Mouse (Mus musculus) MEL (cell line): ENCODE results near the gene Mrm2. TPM values are rescaled to one million over a fixed set of nuclear protein-coding genes. Genes with fewer than 3 reads are reported as not detected.

ENCODE experiments used
- DNase-seq: peaks from one replicate; pipeline ENCODE4 v3.0.0; 2011; ENCODE audit warnings: low read depth, low spot score
- H3K27ac ChIP-seq: 2 replicates; pipeline ENCODE4 v1.5.1; 2012; ENCODE audit warnings: low read depth, mild to moderate bottlenecking, control low read depth, low read length, moderate library complexity; ENCODE audit not compliant: control insufficient read depth
- H3K27me3 ChIP-seq, 2 experiments: fragments of 150-350 bp in 1 of 2; sonication (generic) in 1 of 2; 2 replicates each; pipeline ENCODE4 v1.6.1; 2012; ENCODE audit warnings: low read length in 2 of 2, mild to moderate bottlenecking in 2 of 2, improper control_type of control experiment in 1 of 2, moderate library complexity in 1 of 2; ENCODE audit not compliant: insufficient read depth in 2 of 2, control insufficient read depth in 1 of 2
- H3K36me3 ChIP-seq, 2 experiments: 2 replicates each; pipeline ENCODE4 v1.6.1; 2012 to 2014; ENCODE audit warnings: low read length in 2 of 2, improper control_type of control experiment in 1 of 2, inconsistent platforms in 1 of 2, mild to moderate bottlenecking in 1 of 2; ENCODE audit not compliant: insufficient read depth in 2 of 2, control insufficient read depth in 1 of 2
- H3K4me1 ChIP-seq, 2 experiments: fragments of 150-350 bp in 1 of 2; sonication (generic) in 1 of 2; 2 replicates each; pipeline ENCODE4 v1.6.1; 2012; ENCODE audit warnings: low read length in 2 of 2, improper control_type of control experiment in 1 of 2, mild to moderate bottlenecking in 1 of 2; ENCODE audit not compliant: insufficient read depth in 2 of 2, control insufficient read depth in 1 of 2
- H3K4me3 ChIP-seq, 2 experiments: fragments of 150-350 bp in 1 of 2; sonication (generic) in 1 of 2; 2 replicates each; pipeline ENCODE4 v1.5.1; 2012; ENCODE audit warnings: low read depth in 2 of 2, low read length in 2 of 2, mild to moderate bottlenecking in 2 of 2, moderate library complexity in 2 of 2, control low read depth in 1 of 2, improper control_type of control experiment in 1 of 2; ENCODE audit not compliant: control insufficient read depth in 1 of 2, insufficient read depth in 1 of 2
- H3K79me2 ChIP-seq: 2 replicates; pipeline ENCODE4 v1.6.1; 2012; ENCODE audit warnings: mild to moderate bottlenecking, low read length, moderate library complexity; ENCODE audit not compliant: control insufficient read depth, poor library complexity, insufficient read depth
- H3K9ac ChIP-seq: 2 replicates; pipeline ENCODE4 v1.6.1; 2012; ENCODE audit warnings: low read depth, mild to moderate bottlenecking, control low read depth, low read length, moderate library complexity; ENCODE audit not compliant: control insufficient read depth, poor library complexity, severe bottlenecking
- H3K9me3 ChIP-seq: fragments of 150-350 bp; sonication (generic); replicated peaks from 2 replicates; pipeline ENCODE4 v1.6.1; 2012; ENCODE audit warnings: mild to moderate bottlenecking, low read length, improper control_type of control experiment, moderate library complexity; ENCODE audit not compliant: insufficient read depth
- CHD1 ChIP-seq: IDR thresholded peaks from 2 replicates; pipeline ENCODE4 v1.6.1; 2012; ENCODE audit warnings: low read depth, mild to moderate bottlenecking, inconsistent platforms, low read length, improper control_type of control experiment
- CHD2 ChIP-seq: IDR thresholded peaks from 2 replicates; pipeline ENCODE4 v1.6.1; 2011; ENCODE audit warnings: low read length, improper control_type of control experiment
- CTCF ChIP-seq, 3 experiments: IDR thresholded peaks in 2 of 3; conservative IDR thresholded peaks in 1 of 3; 2 replicates each; pipeline ENCODE4 v1.5.1; 2011 to 2012; ENCODE audit warnings: low read length in 3 of 3, low read depth in 2 of 3, mild to moderate bottlenecking in 2 of 3, improper control_type of control experiment in 1 of 3, inconsistent platforms in 1 of 3, mixed read lengths in 1 of 3, moderate library complexity in 1 of 3; ENCODE audit not compliant: control insufficient read depth in 1 of 3, insufficient read depth in 1 of 3, poor library complexity in 1 of 3, severe bottlenecking in 1 of 3
- JUND ChIP-seq: IDR thresholded peaks from 2 replicates; pipeline ENCODE4 v1.6.1; 2011; ENCODE audit warnings: low read depth, mild to moderate bottlenecking, improper control_type of control experiment, low read length
- KAT2A ChIP-seq: conservative IDR thresholded peaks from 2 replicates; pipeline ENCODE4 v1.6.1; 2012; ENCODE audit warnings: low read depth, low read length, improper control_type of control experiment, inconsistent platforms
- MAFK ChIP-seq: IDR thresholded peaks from 2 replicates; pipeline ENCODE4 v1.6.1; 2011; ENCODE audit warnings: low read depth, mild to moderate bottlenecking, low read length, improper control_type of control experiment, borderline replicate concordance
- MYC ChIP-seq: IDR thresholded peaks from 2 replicates; pipeline ENCODE4 v1.6.1; 2011; ENCODE audit warnings: low read depth, mild to moderate bottlenecking, low read length, improper control_type of control experiment, moderate library complexity
- NELFE ChIP-seq: IDR thresholded peaks from 2 replicates; pipeline ENCODE4 v1.6.1; 2011; ENCODE audit warnings: low read depth, low read length, improper control_type of control experiment
- NRF1 ChIP-seq: IDR thresholded peaks from 2 replicates; pipeline ENCODE4 v1.6.1; 2014; ENCODE audit warnings: low read depth, mild to moderate bottlenecking, inconsistent platforms, low read length, improper control_type of control experiment, moderate library complexity; ENCODE audit not compliant: poor library complexity, insufficient read depth, severe bottlenecking
- POLR2AphosphoS2 ChIP-seq: IDR thresholded peaks from 2 replicates; pipeline ENCODE4 v1.6.1; 2011; ENCODE audit warnings: low read length, improper control_type of control experiment
- RCOR1 ChIP-seq: IDR thresholded peaks from 2 replicates; pipeline ENCODE4 v1.6.1; 2012; ENCODE audit warnings: low read depth, mild to moderate bottlenecking, inconsistent platforms, low read length, improper control_type of control experiment
- SMC3 ChIP-seq: IDR thresholded peaks from 2 replicates; pipeline ENCODE4 v1.6.1; 2011; ENCODE audit warnings: low read depth, low read length, improper control_type of control experiment
- TAL1 ChIP-seq: IDR thresholded peaks from 2 replicates; pipeline ENCODE4 v1.6.1; 2012; ENCODE audit warnings: mild to moderate bottlenecking, inconsistent platforms, low read length, moderate library complexity, mixed read lengths
- UBTF ChIP-seq: IDR thresholded peaks from 2 replicates; pipeline ENCODE4 v1.6.1; 2012; ENCODE audit warnings: low read depth, mild to moderate bottlenecking, inconsistent platforms, low read length, improper control_type of control experiment, moderate library complexity, borderline replicate concordance; ENCODE audit not compliant: insufficient read depth
- USF1 ChIP-seq: IDR thresholded peaks from 2 replicates; pipeline ENCODE4 v1.6.1; 2014; ENCODE audit warnings: low read depth, mild to moderate bottlenecking, inconsistent platforms, low read length, improper control_type of control experiment, moderate library complexity
- ZC3H11A ChIP-seq: IDR thresholded peaks from 2 replicates; pipeline ENCODE4 v1.6.1; 2012; ENCODE audit warnings: low read depth, mild to moderate bottlenecking, inconsistent platforms, low read length, improper control_type of control experiment
- polyA plus RNA-seq, 2 experiments: library from polyadenylated mRNA; stranded (reverse) in 1 of 2; unstranded in 1 of 2; fragments of >175 nt in 1 of 2; fragments of >200 nt in 1 of 2; gene quantifications; 2 replicates each; pipeline versions ENCODE4 v1.2.1 to v1.2.4; 2012; ENCODE audit warnings: low replicate concordance in 2 of 2, low read depth in 1 of 2; ENCODE audit not compliant: insufficient read length in 2 of 2, insufficient read depth in 1 of 2, missing spikeins in 1 of 2
- total RNA-seq: library from RNA; depleted of rRNA; stranded (reverse); fragments of 300-350 nt; gene quantifications from 2 replicates; pipeline ENCODE4 v1.2.3, GENCODE M21; 2012

Gene Mrm2
- total and polyA plus RNA-seq, 3 experiments = 14.1 to 15.3 TPM; not detected in 1

GRCm38 (mm10) chr5:140342880-140343279 is 11.2 kb upstream of the Mrm2 start (continued):
- no peak; a peak in 1 of 6 replicates for TF ChIP-seq CTCF (IDR thresholded peaks at IDR 0.05 in 2 of 3, conservative IDR thresholded peaks at IDR 0.05 in 1 of 3; ENCODE audit: control insufficient read depth in 1 of 3, insufficient read depth in 1 of 3, low read depth in 2 of 3, low read length in 3 of 3, poor library complexity in 1 of 3, severe bottlenecking in 1 of 3)

- no peak for DNase-seq
- no peak for TF ChIP-seq NRF1
- TF ChIP-seq TAL1 = no peak
- no peak for TF ChIP-seq SMC3
- no peak for TF ChIP-seq JUND
- no peak for TF ChIP-seq USF1
- no peak for TF ChIP-seq ZC3H11A
- no peak for TF ChIP-seq CHD1
- TF ChIP-seq UBTF = no peak
- TF ChIP-seq MAFK = no peak
- TF ChIP-seq MYC = no peak
- no peak for TF ChIP-seq RCOR1
- TF ChIP-seq KAT2A = no peak
- no peak for TF ChIP-seq CTCF (IDR thresholded peaks at IDR 0.05 in 2 of 3, conservative IDR thresholded peaks at IDR 0.05 in 1 of 3; ENCODE audit: control insufficient read depth in 1 of 3, insufficient read depth in 1 of 3, low read depth in 2 of 3, low read length in 3 of 3, poor library complexity in 1 of 3, severe bottlenecking in 1 of 3)
- no peak for TF ChIP-seq NELFE
- no peak for TF ChIP-seq POLR2AphosphoS2
- TF ChIP-seq, all 39 proteins: peak for 0
- H3K4me3 ChIP-seq = no peak overlapping the region
- H3K9ac ChIP-seq = no peak overlapping the region
- H3K36me3 ChIP-seq = no peaks in the 10 kb centered on the region; a peak in 1 of 4 replicates
- H3K79me2 ChIP-seq = no peaks in the 10 kb centered on the region
- no peaks in the 10 kb centered on the region for H3K27me3 ChIP-seq
- H3K27ac ChIP-seq = no peak overlapping the region
- no peaks in the 10 kb centered on the region for H3K9me3 ChIP-seq
- H3K4me1 ChIP-seq = no peaks in the 10 kb centered on the region
Observed at GRCm38 (mm10) chr5:140339836-140340235, 8.1 kb upstream of the Mrm2 start.

- no peaks in the 10 kb centered on the region for H3K4me1 ChIP-seq
- H3K36me3 ChIP-seq = no peaks in the 10 kb centered on the region; a peak in 1 of 4 replicates
- H3K27me3 ChIP-seq = no peaks in the 10 kb centered on the region
- no peaks in the 10 kb centered on the region for H3K79me2 ChIP-seq
- no peaks in the 10 kb centered on the region for H3K9me3 ChIP-seq
- no peak overlapping the region for H3K4me3 ChIP-seq
- H3K27ac ChIP-seq = no peak overlapping the region
- no peak overlapping the region for H3K9ac ChIP-seq
- TF ChIP-seq CHD2 = no peak
- peak; percentile 34 to 70 (median 35) for TF ChIP-seq CTCF (IDR thresholded peaks at IDR 0.05 in 2 of 3, conservative IDR thresholded peaks at IDR 0.05 in 1 of 3; ENCODE audit: control insufficient read depth in 1 of 3, insufficient read depth in 1 of 3, low read depth in 2 of 3, low read length in 3 of 3, poor library complexity in 1 of 3, severe bottlenecking in 1 of 3)
- no peak for TF ChIP-seq MYC
- DNase-seq = peak; percentile 26
Observed at GRCm38 (mm10) chr5:140338779-140339178, 7.1 kb upstream of the Mrm2 start.
